Comparison of ENCODE assay signal across 13 mouse cellular contexts in the genomic region with DNA sequence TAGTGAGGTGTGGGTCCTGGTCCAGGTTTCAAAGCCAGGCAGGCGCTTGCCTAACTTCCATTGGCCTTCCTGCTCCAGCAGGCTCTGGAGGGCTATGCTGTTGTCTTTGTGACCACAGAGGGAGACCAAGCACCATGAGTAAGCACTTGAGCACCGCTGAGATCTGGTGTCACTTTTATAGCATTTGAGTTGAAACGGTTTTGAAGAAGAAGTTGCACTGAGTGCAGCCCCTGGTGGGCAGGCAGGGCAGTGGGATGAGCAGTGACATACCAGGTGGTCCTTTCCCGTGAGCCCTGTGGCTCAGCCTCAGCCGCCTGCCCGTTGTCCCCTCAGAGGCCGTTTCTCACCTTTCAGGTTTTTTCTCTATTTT. TPM values are rescaled to one million over a fixed set of nuclear protein-coding genes. Genes with fewer than 3 reads are reported as not detected.
DNase-seq lines count a peak whose midpoint lies in the region; ATAC-seq and TF ChIP-seq lines count a peak whose summit lies in the region.
"Had no signal": no experiment of that assay in that cellular context is flagged by ENCODE, and none has a peak within 500 bp of the region (broad histone marks: within the 10 kb centered on the region; RNA-seq: fewer than 3 reads in every experiment).

No protein-coding gene starts in this region.

- TF ChIP-seq CTCF in intestine, postnatal 0 days (IDR thresholded peaks at IDR 0.05; ENCODE audit: low read depth), result peak; percentile 13; the same call in 1 of the 2 replicates

- H3K9ac ChIP-seq in intestine, postnatal 0 days (ENCODE audit: low read depth, low read length), result no peak overlapping the region
- H3K9ac ChIP-seq in intestine, embryonic 16.5 days (ENCODE audit: low read depth, low read length), result no peak overlapping the region
- no peak overlapping the region for H3K9ac ChIP-seq in liver, embryonic 16.5 days (ENCODE audit: low read depth, low read length)
- H3K9ac ChIP-seq: embryonic facial prominence, embryonic 13.5 days; neural tube, embryonic 13.5 days had no signal

- H3K4me1 ChIP-seq in intestine, postnatal 0 days (replicated peaks; ENCODE audit: control insufficient read depth, insufficient read depth, low read length), result no peaks in the 10 kb centered on the region
- H3K4me1 ChIP-seq in intestine, embryonic 16.5 days (ENCODE audit: control insufficient read depth, insufficient read depth, low read length), result no peaks in the 10 kb centered on the region
- H3K4me1 ChIP-seq in liver, embryonic 16.5 days (ENCODE audit: control insufficient read depth, low read depth, low read length), result peaks cover 8% of the 10 kb centered on the region
- H3K4me1 ChIP-seq: embryonic facial prominence, embryonic 13.5 days; neural tube, embryonic 13.5 days had no signal

- no peaks in the 10 kb centered on the region; the same call in 1 of the 2 replicates for H3K36me3 ChIP-seq in intestine, postnatal 0 days (ENCODE audit: control insufficient read depth, insufficient read depth)
- H3K36me3 ChIP-seq in intestine, embryonic 16.5 days (ENCODE audit: control insufficient read depth, insufficient read depth, low read length), result no peaks in the 10 kb centered on the region; the same call in 1 of the 2 replicates
- H3K36me3 ChIP-seq in liver, embryonic 16.5 days (ENCODE audit: control insufficient read depth, insufficient read depth), result no peaks in the 10 kb centered on the region

- H3K27me3 ChIP-seq in intestine, postnatal 0 days (replicated peaks; ENCODE audit: control insufficient read depth, insufficient read depth, low read length), result no peaks in the 10 kb centered on the region
- H3K27me3 ChIP-seq in intestine, embryonic 16.5 days (replicated peaks; ENCODE audit: control insufficient read depth, insufficient read depth, low read length), result no peaks in the 10 kb centered on the region
- H3K27me3 ChIP-seq in liver, embryonic 16.5 days (ENCODE audit: control insufficient read depth, insufficient read depth, low read depth, low read length), result no peaks in the 10 kb centered on the region
- H3K27me3 ChIP-seq: embryonic facial prominence, embryonic 13.5 days; neural tube, embryonic 13.5 days had no signal

- no peak overlapping the region for H3K4me2 ChIP-seq in intestine, postnatal 0 days (replicated peaks; ENCODE audit: low read depth)
- H3K4me2 ChIP-seq in intestine, embryonic 16.5 days (ENCODE audit: low read depth, low read length), result no peak overlapping the region
- H3K4me2 ChIP-seq in liver, embryonic 16.5 days (ENCODE audit: low read depth, low read length), result no peak overlapping the region
- H3K4me2 ChIP-seq: embryonic facial prominence, embryonic 13.5 days; neural tube, embryonic 13.5 days had no signal

- ATAC-seq in intestine, postnatal 0 days, result no peak
- no peak for ATAC-seq in intestine, embryonic 16.5 days
- peak; percentile 81 for ATAC-seq in common myeloid progenitor, adult 5-6 weeks (replicated peaks; ENCODE audit: low read depth, poor library complexity, severe bottlenecking)
- ATAC-seq in liver, embryonic 16.5 days (ENCODE audit: low read depth), result peak; percentile 25; the same call in 1 of the 2 replicates

- no peak overlapping the region for H3K27ac ChIP-seq in intestine, postnatal 0 days (ENCODE audit: low read depth, low read length)
- H3K27ac ChIP-seq in intestine, embryonic 16.5 days (ENCODE audit: low read length), result no peak overlapping the region
- H3K27ac ChIP-seq in liver, embryonic 16.5 days (ENCODE audit: low read length), result no peak overlapping the region
- H3K27ac ChIP-seq: embryonic facial prominence, embryonic 13.5 days; neural tube, embryonic 13.5 days had no signal

- 76% methylated on average over 7 of the region's 7 CpGs for WGBS in intestine, postnatal 0 days
- WGBS in intestine, embryonic 16.5 days, result 75% methylated on average over 7 of the region's 7 CpGs
- WGBS in liver, embryonic 16.5 days (ENCODE audit: insufficient replicate concordance), result 27% methylated on average over 7 of the region's 7 CpGs

- no peak overlapping the region for H3K4me3 ChIP-seq in intestine, postnatal 0 days (ENCODE audit: low read depth, low read length)
- no peak overlapping the region for H3K4me3 ChIP-seq in intestine, embryonic 16.5 days (ENCODE audit: low read length)
- H3K4me3 ChIP-seq in liver, embryonic 16.5 days (ENCODE audit: low read depth, low read length), result no peak overlapping the region
- H3K4me3 ChIP-seq: embryonic facial prominence, embryonic 13.5 days; neural tube, embryonic 13.5 days had no signal

- peak; percentile 75 for DNase-seq in thymus, postnatal 14 days
- no peak for DNase-seq in adrenal gland, adult 18-20 months (ENCODE audit: low spot score in 2 of 2)
- no peak for DNase-seq in cerebellum, adult 11 months
- DNase-seq in embryo, embryonic 9.5 days (ENCODE audit: extremely low spot score), result no peak
- DNase-seq: heart, postnatal 14 days; kidney, adult 9 months; lung, postnatal 14 days had no signal

- no peaks in the 10 kb centered on the region for H3K9me3 ChIP-seq in intestine, postnatal 0 days (ENCODE audit: control insufficient read depth)
- no peaks in the 10 kb centered on the region for H3K9me3 ChIP-seq in intestine, embryonic 16.5 days (ENCODE audit: control insufficient read depth, low read length)
- no peaks in the 10 kb centered on the region for H3K9me3 ChIP-seq in liver, embryonic 16.5 days (replicated peaks; ENCODE audit: control insufficient read depth, low read length)
- H3K9me3 ChIP-seq: embryonic facial prominence, embryonic 13.5 days; neural tube, embryonic 13.5 days had no signal

RNA-seq across cellular contexts. Expression of a gene that starts 41.1 kb away (rescaled TPM):
- polyA plus RNA-seq in intestine, postnatal 0 days (2015; fragmentation: Nextera tagmentation; extraction: Ambion mirVana), result 0.24 and 0.26 TPM in 2 replicates
- 0.50 and 0.62 TPM in 2 replicates for polyA plus RNA-seq in intestine, embryonic 16.5 days (2015; fragmentation: Nextera tagmentation; extraction: Ambion mirVana)
- total RNA-seq in common myeloid progenitor, adult 5-6 weeks (2017), result not detected in 2 replicates
- 1.3 and 1.8 TPM in 2 replicates for polyA plus RNA-seq in liver, embryonic 16.5 days (2015; fragmentation: Nextera tagmentation; extraction: Ambion mirVana)
- total RNA-seq in adrenal gland, adult 18-20 months (2021), result 1 to 10 TPM in 1 of 2 experiments, not detected in 1; 1.0 TPM
- total RNA-seq: heart, postnatal 14 days had no signal

Comparison
In these comparisons a context has a peak if more than half of its experiments do, and no peak if none do; other contexts are left out.
1. ATAC-seq: peak in common myeloid progenitor, adult 5-6 weeks (single experiment) and liver, embryonic 16.5 days (single experiment); none in intestine, postnatal 0 days (single experiment) and intestine, embryonic 16.5 days (single experiment).